Mouse (Mus musculus) lung, embryonic 15.5 days (tissue): Measurements from ENCODE around the gene 1700020D05Rik. TPM values are rescaled to one million over a fixed set of nuclear protein-coding genes. Genes with fewer than 3 reads are reported as not detected.
"Not testable (repeated sequence)": the region's sequence is repeated elsewhere in the genome, so short reads cannot be mapped to it uniquely, and the experiment has no call there.

Experiments
- ATAC-seq: fragments of 200-750 bp; cut with Nextera tagmentation; 2 replicates; pipeline ENCODE4 v1.8.0; 2017; ENCODE audit warnings: moderate number of reproducible peaks, borderline replicate concordance; ENCODE audit not compliant: low FRiP score, low TSS enrichment; ENCODE audit errors: extremely low read depth
- H3K27ac ChIP-seq: fragments of 300-500 bp; sonication (generic); 2 replicates; pipeline ENCODE4 v1.5.1; 2015; ENCODE audit warnings: moderate library complexity, mild to moderate bottlenecking, inconsistent platforms
- H3K27me3 ChIP-seq: fragments of 300-500 bp; sonication (generic); 2 replicates; pipeline ENCODE4 v1.6.1; 2015; ENCODE audit warnings: inconsistent platforms
- H3K36me3 ChIP-seq: fragments of 300-500 bp; sonication (generic); 2 replicates; pipeline ENCODE4 v1.6.1; 2015; ENCODE audit warnings: inconsistent platforms
- H3K4me1 ChIP-seq: fragments of 300-500 bp; sonication (generic); 2 replicates; pipeline ENCODE4 v1.6.1; 2015; ENCODE audit warnings: inconsistent platforms
- H3K4me2 ChIP-seq: fragments of 300-500 bp; sonication (generic); 2 replicates; pipeline ENCODE4 v1.6.1; 2015; ENCODE audit warnings: inconsistent platforms, mild to moderate bottlenecking, moderate library complexity
- H3K4me3 ChIP-seq: fragments of 300-500 bp; sonication (generic); 2 replicates; pipeline ENCODE4 v1.5.1; 2015; ENCODE audit warnings: mild to moderate bottlenecking, inconsistent platforms
- H3K9ac ChIP-seq: fragments of 300-500 bp; sonication (generic); 2 replicates; pipeline ENCODE4 v1.6.1; 2015; ENCODE audit warnings: inconsistent platforms
- H3K9me3 ChIP-seq: fragments of 300-500 bp; sonication (generic); 2 replicates; pipeline ENCODE4 v1.6.1; 2016; ENCODE audit warnings: inconsistent platforms
- WGBS: fragments of 180-500 bp; shearing (Covaris S2); methylation state at CpG from one replicate; pipeline ENCODE4 v1.1.7; 2015; 5-methylcytosine and 5-hydroxymethylcytosine counted together
- polyA plus RNA-seq: library from polyadenylated mRNA; unstranded; fragments of >200 nt; fragmentation: Nextera tagmentation; extraction: Ambion mirVana; gene quantifications from 2 replicates; pipeline ENCODE4 v1.2.1, GENCODE M21; 2015

1700020D05Rik gene
- polyA plus RNA-seq, 1 experiment from 2014 or later: 0.20 TPM

- Histone ChIP-seq H3K4me3 (no peak overlapping the region), H3K9ac (no peak overlapping the region), H3K36me3 (peaks cover 55% of the 10 kb centered on the region), H3K4me2 (0 out of 2 replicates have a peak overlapping the region, but pooled peaks have one; percentile 88), H3K4me1 (peaks cover 27% of the 10 kb centered on the region), H3K27me3 (no peaks in the 10 kb centered on the region), H3K27ac (no peak overlapping the region), H3K9me3 (no peaks in the 10 kb centered on the region)
- no peak for ATAC-seq
- WGBS: 77% methylated on average over 4 of the region's 4 CpGs
Measured at GRCm38 (mm10) chr19:5492641-5493040, 10.9 kb downstream of the 1700020D05Rik start.

- Histone ChIP-seq H3K36me3 (peaks cover 42% of the 10 kb centered on the region), H3K9ac (peak overlapping the region; percentile 87), H3K4me1 (peaks cover 42% of the 10 kb centered on the region), H3K4me3 (peak overlapping the region; percentile 88), H3K4me2 (peak overlapping the region; percentile 88), H3K27ac (peak overlapping the region; percentile 98), H3K27me3 (no peaks in the 10 kb centered on the region), H3K9me3 (no peaks in the 10 kb centered on the region)
- 1% methylated on average over 56 of the region's 59 CpGs for WGBS
- ATAC-seq: peak; percentile 8; the same call in 1 of the 2 replicates
Measured at GRCm38 (mm10) chr19:5490898-5491708, 12.5 kb downstream of the 1700020D05Rik start.

GRCm38 (mm10) chr19:5490313-5490897 lies 13.2 kb downstream of the 1700020D05Rik start, which contains the start of gene Cfl1:
Gene Cfl1 (plus strand): TSS chr19:5490455.
- Histone ChIP-seq H3K36me3 (peaks cover 38% of the 10 kb centered on the region), H3K4me1 (peaks cover 49% of the 10 kb centered on the region), H3K27me3 (no peaks in the 10 kb centered on the region), H3K9me3 (no peaks in the 10 kb centered on the region), H3K4me2 (peak within 1 kb of the TSS; percentile 88), H3K4me3 (peak within 1 kb of the TSS; percentile 88), H3K9ac (peak within 1 kb of the TSS; percentile 87), H3K27ac (peak within 1 kb of the TSS; percentile 98)
- peak; percentile 59 for ATAC-seq
- under 1% methylated on average over 56 of the region's 62 CpGs for WGBS

- not testable (repeated sequence) for H3K27me3 ChIP-seq, H3K9me3 ChIP-seq, ATAC-seq
- Histone ChIP-seq H3K9ac (0 out of 2 replicates have a peak overlapping the region, but pooled peaks have one; percentile 10), H3K4me1 (peaks cover 56% of the 10 kb centered on the region), H3K27ac (peak overlapping the region; percentile 98), H3K4me3 (peak overlapping the region; percentile 88), H3K4me2 (peak overlapping the region; percentile 88), H3K36me3 (peaks cover 31% of the 10 kb centered on the region)
- 35% methylated on average over 10 of the region's 10 CpGs for WGBS
Measured at GRCm38 (mm10) chr19:5489721-5490120, 13.9 kb downstream of the 1700020D05Rik start.

- no peaks in the 10 kb centered on the region for H3K9me3 ChIP-seq
- ATAC-seq: peak; percentile 86
- no peaks in the 10 kb centered on the region for H3K27me3 ChIP-seq
- H3K4me1 ChIP-seq: peaks cover 57% of the 10 kb centered on the region
- WGBS: 0% methylated on average over 26 of the region's 26 CpGs
- H3K4me2 ChIP-seq: peak overlapping the region; percentile 88
- peaks cover 27% of the 10 kb centered on the region for H3K36me3 ChIP-seq
- peak overlapping the region; percentile 40 for H3K9ac ChIP-seq
- H3K27ac ChIP-seq: peak overlapping the region; percentile 98
- H3K4me3 ChIP-seq: peak overlapping the region; percentile 59
Measured at GRCm38 (mm10) chr19:5488878-5489571, 14.6 kb downstream of the 1700020D05Rik start.

- Histone ChIP-seq H3K4me1 (peaks cover 60% of the 10 kb centered on the region), H3K4me3 (peak within 1 kb of the TSS; percentile 59), H3K36me3 (peaks cover 28% of the 10 kb centered on the region), H3K27ac (peak within 1 kb of the TSS; percentile 98), H3K9me3 (no peaks in the 10 kb centered on the region), H3K9ac (peak within 1 kb of the TSS; percentile 74), H3K27me3 (no peaks in the 10 kb centered on the region), H3K4me2 (peak within 1 kb of the TSS; percentile 88)
- ATAC-seq: peak; percentile 82
- WGBS: under 1% methylated on average over 39 of the region's 39 CpGs
Measured at GRCm38 (mm10) chr19:5487768-5488550, 15.6 kb downstream of the 1700020D05Rik start, which contains the start of gene Mus81. Gene Mus81 (minus strand): TSS chr19:5488402.

- H3K27ac ChIP-seq: peak overlapping the region; percentile 98
- WGBS: 73% methylated on average over 4 of the region's 4 CpGs
- peaks cover 52% of the 10 kb centered on the region for H3K4me1 ChIP-seq
- H3K4me2 ChIP-seq: peak overlapping the region; percentile 88
- H3K9ac ChIP-seq: no peak overlapping the region
- ATAC-seq: no peak
- H3K36me3 ChIP-seq: peaks cover 28% of the 10 kb centered on the region
- no peaks in the 10 kb centered on the region for H3K9me3 ChIP-seq
- H3K27me3 ChIP-seq: no peaks in the 10 kb centered on the region
- H3K4me3 ChIP-seq: peak overlapping the region; percentile 59; the same call in 1 of the 2 replicates
Measured at GRCm38 (mm10) chr19:5486771-5487170, 16.8 kb downstream of the 1700020D05Rik start.

- Histone ChIP-seq H3K27ac (peak overlapping the region; percentile 98), H3K4me2 (peak overlapping the region; percentile 88; the same call in 1 of the 2 replicates), H3K9me3 (no peaks in the 10 kb centered on the region), H3K4me1 (peaks cover 50% of the 10 kb centered on the region), H3K4me3 (no peak overlapping the region), H3K27me3 (no peaks in the 10 kb centered on the region), H3K36me3 (peaks cover 33% of the 10 kb centered on the region), H3K9ac (0 out of 2 replicates have a peak overlapping the region, but pooled peaks have one; percentile 9)
- WGBS: 60% methylated on average over 8 of the region's 8 CpGs
- ATAC-seq: no peak
Measured at GRCm38 (mm10) chr19:5486286-5486685, 17.3 kb downstream of the 1700020D05Rik start.

GRCm38 (mm10) chr19:5485821-5486220 lies 17.8 kb downstream of the 1700020D05Rik start:
- H3K27ac ChIP-seq: peak overlapping the region; percentile 98
- 0 out of 2 replicates have a peak overlapping the region, but pooled peaks have one; percentile 88 for H3K4me2 ChIP-seq
- no peaks in the 10 kb centered on the region for H3K27me3 ChIP-seq
- ATAC-seq: no peak
- H3K4me1 ChIP-seq: peaks cover 50% of the 10 kb centered on the region
- 95% methylated on average over 7 of the region's 7 CpGs for WGBS
- peaks cover 37% of the 10 kb centered on the region for H3K36me3 ChIP-seq
- no peaks in the 10 kb centered on the region for H3K9me3 ChIP-seq
- peak overlapping the region; percentile 9; the same call in 1 of the 2 replicates for H3K9ac ChIP-seq
- H3K4me3 ChIP-seq: no peak overlapping the region

GRCm38 (mm10) chr19:5485371-5485770 lies 18.2 kb downstream of the 1700020D05Rik start:
- peak overlapping the region; percentile 9; the same call in 1 of the 2 replicates for H3K9ac ChIP-seq
- 70% methylated on average over 8 of the region's 8 CpGs for WGBS
- H3K27ac ChIP-seq: peak overlapping the region; percentile 98
- H3K4me2 ChIP-seq: no peak overlapping the region
- H3K27me3 ChIP-seq: no peaks in the 10 kb centered on the region
- peaks cover 42% of the 10 kb centered on the region for H3K36me3 ChIP-seq
- H3K9me3 ChIP-seq: no peaks in the 10 kb centered on the region
- peaks cover 50% of the 10 kb centered on the region for H3K4me1 ChIP-seq
- ATAC-seq: no peak
- H3K4me3 ChIP-seq: no peak overlapping the region

GRCm38 (mm10) chr19:5484496-5484895 lies 19.1 kb downstream of the 1700020D05Rik start:
- Histone ChIP-seq H3K36me3 (peaks cover 51% of the 10 kb centered on the region), H3K27ac (peak overlapping the region; percentile 98), H3K9me3 (no peaks in the 10 kb centered on the region), H3K4me3 (no peak overlapping the region), H3K27me3 (no peaks in the 10 kb centered on the region), H3K4me2 (0 out of 2 replicates have a peak overlapping the region, but pooled peaks have one; percentile 6), H3K4me1 (peaks cover 45% of the 10 kb centered on the region), H3K9ac (no peak overlapping the region)
- no peak for ATAC-seq
- WGBS: 66% methylated on average over 5 of the region's 5 CpGs
